In genomic region chr5:90425191-90425590, GRCm38 (mm10) we compare ENCODE assay signal across 22 mouse cellular contexts. TPM values are rescaled to one million over a fixed set of nuclear protein-coding genes. Genes with fewer than 3 reads are reported as not detected.
DNase-seq lines count a peak whose midpoint lies in the region; ATAC-seq and TF ChIP-seq lines count a peak whose summit lies in the region.
"Had no signal": no experiment of that assay in that cellular context is flagged by ENCODE, and none has a peak within 500 bp of the region (broad histone marks: within the 10 kb centered on the region; RNA-seq: fewer than 3 reads in every experiment).

No protein-coding gene starts in this region.

- no peak for TF ChIP-seq POLR2A in liver, adult 2 months (IDR thresholded peaks at IDR 0.05; ENCODE audit: extremely low read depth, insufficient read depth, low read length)

- DNase-seq in liver, adult 2 months (ENCODE audit: extremely low read depth, low read depth, low spot score) = peak; percentile 90
- DNase-seq in liver, postnatal 0 days = no peak
- no peak for DNase-seq in liver, embryonic 11.5 days (ENCODE audit: low spot score)
- DNase-seq: adrenal gland, adult 2 months; adrenal gland, adult 8-10 months; adrenal gland, postnatal 10 days; adrenal gland, postnatal 14 days; adrenal gland, postnatal 25 days; adrenal gland, postnatal 36 days; B cell, adult 2 months; cerebellum, adult 11 months; cerebellum, adult 11-12 months; cerebellum, adult 18-20 months had no signal

- H3K9me3 ChIP-seq in liver, embryonic 12.5 days (replicated peaks) = no peaks in the 10 kb centered on the region
- H3K9me3 ChIP-seq in liver, postnatal 0 days (ENCODE audit: low read length) = no peaks in the 10 kb centered on the region
- H3K9me3 ChIP-seq in liver, embryonic 11.5 days (ENCODE audit: control insufficient read depth, low read length) = no peaks in the 10 kb centered on the region
- H3K9me3 ChIP-seq: G1E had no signal

- ATAC-seq in liver, embryonic 12.5 days = no peak
- ATAC-seq in liver, postnatal 0 days = peak; percentile 25; the same call in 1 of the 2 replicates
- no peak for ATAC-seq in liver, embryonic 11.5 days (replicated peaks; ENCODE audit: low FRiP score)
- ATAC-seq: activated CD4-positive, CD25-positive, alpha-beta regulatory T cell, adult 4 months; CD4-positive, CD25-positive, alpha-beta regulatory T cell, adult 4 months; Patski had no signal

- no peaks in the 10 kb centered on the region for H3K27me3 ChIP-seq in liver, adult 2 months (ENCODE audit: control insufficient read depth, insufficient read depth, low read length)
- H3K27me3 ChIP-seq in liver, embryonic 12.5 days (replicated peaks) = no peaks in the 10 kb centered on the region
- H3K27me3 ChIP-seq in liver, postnatal 0 days (ENCODE audit: insufficient read depth, low read length) = no peaks in the 10 kb centered on the region
- H3K27me3 ChIP-seq in liver, embryonic 11.5 days (replicated peaks; ENCODE audit: control insufficient read depth, insufficient read depth, low read length) = no peaks in the 10 kb centered on the region
- H3K27me3 ChIP-seq: CH12.LX had no signal

- peaks cover 17% of the 10 kb centered on the region for H3K4me1 ChIP-seq in liver, adult 2 months (ENCODE audit: control insufficient read depth, insufficient read depth, low read length)
- no peaks in the 10 kb centered on the region for H3K4me1 ChIP-seq in liver, embryonic 12.5 days
- no peaks in the 10 kb centered on the region; the same call in none of the 2 replicates for H3K4me1 ChIP-seq in liver, postnatal 0 days (ENCODE audit: insufficient read depth)
- H3K4me1 ChIP-seq in liver, embryonic 11.5 days (replicated peaks; ENCODE audit: control insufficient read depth, insufficient read depth, low read length) = no peaks in the 10 kb centered on the region

- no peak for TF ChIP-seq CTCF in liver, adult 2 months (IDR thresholded peaks at IDR 0.05; ENCODE audit: low read depth, low read length)
- TF ChIP-seq CTCF in liver, postnatal 0 days (IDR thresholded peaks at IDR 0.05; ENCODE audit: low read depth) = no peak

- TF ChIP-seq EP300 in liver, postnatal 0 days (IDR thresholded peaks at IDR 0.05; ENCODE audit: low read depth) = no peak

- H3K27ac ChIP-seq in liver, adult 2 months (replicated peaks; ENCODE audit: insufficient read depth, low read depth, low read length) = peak overlapping the region; percentile 52
- H3K27ac ChIP-seq in liver, embryonic 12.5 days = no peak overlapping the region
- peak overlapping the region; percentile 49 for H3K27ac ChIP-seq in liver, postnatal 0 days (ENCODE audit: low read depth)
- no peak overlapping the region for H3K27ac ChIP-seq in liver, embryonic 11.5 days (ENCODE audit: low read depth, low read length)

- H3K4me3 ChIP-seq in liver, adult 2 months (ENCODE audit: insufficient read depth, low read depth, low read length) = no peak overlapping the region
- H3K4me3 ChIP-seq in liver, embryonic 12.5 days = no peak overlapping the region
- H3K4me3 ChIP-seq in liver, postnatal 0 days (ENCODE audit: low read depth, low read length) = no peak overlapping the region
- H3K4me3 ChIP-seq in liver, embryonic 11.5 days (ENCODE audit: low read depth, low read length) = no peak overlapping the region

- no peaks in the 10 kb centered on the region for H3K36me3 ChIP-seq in liver, adult 2 months (ENCODE audit: control insufficient read depth, insufficient read depth, low read length)
- H3K36me3 ChIP-seq in liver, embryonic 12.5 days = no peaks in the 10 kb centered on the region
- H3K36me3 ChIP-seq in liver, postnatal 0 days (replicated peaks; ENCODE audit: insufficient read depth, low read length) = no peaks in the 10 kb centered on the region
- H3K36me3 ChIP-seq in liver, embryonic 11.5 days (ENCODE audit: control insufficient read depth, insufficient read depth, low read length) = no peaks in the 10 kb centered on the region
- H3K36me3 ChIP-seq: G1E had no signal

- no peak overlapping the region for H3K4me2 ChIP-seq in liver, embryonic 12.5 days
- no peak overlapping the region for H3K4me2 ChIP-seq in liver, postnatal 0 days (ENCODE audit: low read depth, low read length)
- no peak overlapping the region for H3K4me2 ChIP-seq in liver, embryonic 11.5 days

- 24% methylated on average over 3 of the region's 3 CpGs for WGBS in liver, adult 2 months
- 61% methylated on average over 3 of the region's 3 CpGs for WGBS in liver, embryonic 12.5 days (ENCODE audit: insufficient replicate concordance)
- WGBS in liver, postnatal 0 days (ENCODE audit: insufficient replicate concordance) = 62% methylated on average over 3 of the region's 3 CpGs
- 72% methylated on average over 3 of the region's 3 CpGs for WGBS in liver, embryonic 11.5 days

- no peak overlapping the region for H3K9ac ChIP-seq in liver, adult 2 months (ENCODE audit: low read depth, low read length)
- no peak overlapping the region for H3K9ac ChIP-seq in liver, embryonic 12.5 days
- H3K9ac ChIP-seq in liver, postnatal 0 days (replicated peaks) = no peak overlapping the region
- H3K9ac ChIP-seq in liver, embryonic 11.5 days (ENCODE audit: low read depth, low read length) = no peak overlapping the region

- no peaks in the 10 kb centered on the region for H3K79me2 ChIP-seq in liver, adult 2 months (ENCODE audit: control insufficient read depth, insufficient read depth, low read length)

RNA-seq across cellular contexts. Expression of gene Alb, which starts 35.5 kb away (rescaled TPM):
- 64,755 and 74,209 TPM in 2 replicates for total RNA-seq in liver, adult 2 months (2014; rRNA removed)
- 38,500 and 40,596 TPM in 2 replicates for polyA plus RNA-seq in liver, adult 2 months (2012; rRNA removed)
- 1,037 and 1,058 TPM in 2 replicates for polyA plus RNA-seq in liver, embryonic 12.5 days (2016; fragmentation: Nextera tagmentation; extraction: Ambion mirVana)
- 15,780 and 16,843 TPM in 2 replicates for polyA plus RNA-seq in liver, postnatal 0 days (2015; fragmentation: Nextera tagmentation; extraction: Ambion mirVana)
- 772 and 788 TPM in 2 replicates for polyA plus RNA-seq in liver, embryonic 11.5 days (2014; fragmentation: Nextera tagmentation; extraction: Ambion mirVana)
- total RNA-seq: ES-E14, G1E, MEL had no signal
- polyA plus RNA-seq: activated CD4-positive, CD25-positive, alpha-beta regulatory T cell, adult 4 months; C2C12; CD4-positive, CD25-positive, alpha-beta regulatory T cell, adult 4 months; G1E; Patski had no signal

RNA-seq across cellular contexts. Expression of gene Gm9958, which starts 58.2 kb away (rescaled TPM):
- 1.2 and 1.3 TPM in 2 replicates for total RNA-seq in liver, adult 2 months (2014; rRNA removed)
- polyA plus RNA-seq in liver, adult 2 months (2012; rRNA removed) = 0.87 and 0.97 TPM in 2 replicates
- 3.2 and 3.5 TPM in 2 replicates for polyA plus RNA-seq in liver, embryonic 12.5 days (2016; fragmentation: Nextera tagmentation; extraction: Ambion mirVana)
- 2.4 and 2.8 TPM in 2 replicates for polyA plus RNA-seq in liver, postnatal 0 days (2015; fragmentation: Nextera tagmentation; extraction: Ambion mirVana)
- 3.8 and 4.1 TPM in 2 replicates for polyA plus RNA-seq in liver, embryonic 11.5 days (2014; fragmentation: Nextera tagmentation; extraction: Ambion mirVana)

RNA-seq across cellular contexts. Expression of gene Ankrd17, which starts 58.8 kb away (rescaled TPM):
- 37.8 and 40.9 TPM in 2 replicates for total RNA-seq in liver, adult 2 months (2014; rRNA removed)
- 11.0 and 12.7 TPM in 2 replicates for polyA plus RNA-seq in liver, adult 2 months (2012; rRNA removed)
- polyA plus RNA-seq in liver, embryonic 12.5 days (2016; fragmentation: Nextera tagmentation; extraction: Ambion mirVana) = 16.3 and 17.4 TPM in 2 replicates
- 9.3 and 10.8 TPM in 2 replicates for polyA plus RNA-seq in liver, postnatal 0 days (2015; fragmentation: Nextera tagmentation; extraction: Ambion mirVana)
- 25.2 and 32.2 TPM in 2 replicates for polyA plus RNA-seq in liver, embryonic 11.5 days (2014; fragmentation: Nextera tagmentation; extraction: Ambion mirVana)

Comparison
In these comparisons a context has a peak if more than half of its experiments do, and no peak if none do; other contexts are left out.
1. H3K27ac ChIP-seq: peak in liver, adult 2 months (single experiment) and liver, postnatal 0 days (single experiment); none in liver, embryonic 12.5 days (single experiment) and liver, embryonic 11.5 days (single experiment).
2. RNA of gene Alb, which starts 35.5 kb away (polyA plus RNA-seq): 38,500 to 40,596 TPM in liver, adult 2 months and 15,780 to 16,843 TPM in liver, postnatal 0 days; 1,037 to 1,058 TPM in liver, embryonic 12.5 days and 772 to 788 TPM in liver, embryonic 11.5 days; every median in the first group is over 10 times any median in the second.